Mouse (Mus musculus) yolk sac, embryonic 10.5 days (tissue): ENCODE data around the gene Kif19a.

Experiments
- DNase-seq: peaks from one replicate; pipeline ENCODE4 v3.0.0-alpha.2; 2017; ENCODE audit warnings: low spot score

Gene Kif19a

GRCm38 (mm10) chr11:114785892-114786291 lies 20.7 kb downstream of the Kif19a start:
- no peak for DNase-seq

- DNase-seq = no peak
Observed at GRCm38 (mm10) chr11:114786326-114786725, 21.1 kb downstream of the Kif19a start.

GRCm38 (mm10) chr11:114787611-114788010 lies 22.4 kb downstream of the Kif19a start:
- DNase-seq = no peak

GRCm38 (mm10) chr11:114789061-114789714 lies 24.0 kb downstream of the Kif19a start:
- peak; percentile 55 for DNase-seq

GRCm38 (mm10) chr11:114789716-114790115 lies 24.5 kb downstream of the Kif19a start:
- no peak for DNase-seq

- no peak for DNase-seq
Observed at GRCm38 (mm10) chr11:114790171-114790570, 25.0 kb downstream of the Kif19a start.

GRCm38 (mm10) chr11:114790841-114791240 lies 25.7 kb downstream of the Kif19a start:
- no peak for DNase-seq

GRCm38 (mm10) chr11:114791351-114791889 lies 26.2 kb downstream of the Kif19a start:
- no peak for DNase-seq

GRCm38 (mm10) chr11:114791891-114792411 lies 26.8 kb downstream of the Kif19a start:
- no peak for DNase-seq

GRCm38 (mm10) chr11:114792931-114793494 lies 27.8 kb downstream of the Kif19a start:
- DNase-seq = no peak

- no peak for DNase-seq
Observed at GRCm38 (mm10) chr11:114793868-114794545, 28.8 kb downstream of the Kif19a start.

- no peak for DNase-seq
Observed at GRCm38 (mm10) chr11:114794691-114795090, 29.5 kb downstream of the Kif19a start.

- DNase-seq = peak; percentile 53
Observed at GRCm38 (mm10) chr11:114795231-114795746, 30.1 kb downstream of the Kif19a start.

- DNase-seq = no peak
Observed at GRCm38 (mm10) chr11:114795848-114796322, 30.7 kb downstream of the Kif19a start, which contains the start of gene Btbd17. TSS of gene Btbd17 (minus strand) at chr11:114795945.

GRCm38 (mm10) chr11:114797176-114797575 lies 32.0 kb downstream of the Kif19a start:
- DNase-seq = no peak

- DNase-seq = no peak
Observed at GRCm38 (mm10) chr11:114797981-114798380, 32.8 kb downstream of the Kif19a start.

GRCm38 (mm10) chr11:114798624-114799023 lies 33.4 kb downstream of the Kif19a start, which contains the start of gene Gpr142:
TSS of gene Gpr142 (plus strand) at chr11:114798924.
- DNase-seq = no peak

- no peak for DNase-seq
Observed at GRCm38 (mm10) chr11:114801906-114802305, 36.7 kb downstream of the Kif19a start.

- DNase-seq = no peak
Observed at GRCm38 (mm10) chr11:114802540-114803267, 37.5 kb downstream of the Kif19a start.

GRCm38 (mm10) chr11:114803990-114804389 lies 38.8 kb downstream of the Kif19a start:
- no peak for DNase-seq

- no peak for DNase-seq
Observed at GRCm38 (mm10) chr11:114807025-114807424, 41.8 kb downstream of the Kif19a start.
